Mouse (Mus musculus): Measurements from ENCODE around the gene Fstl4.

- no peak for TF ChIP-seq GATA1 (IDR thresholded peaks at IDR 0.05; ENCODE audit: borderline replicate concordance, low read length)
- no peak for TF ChIP-seq FLI1 (IDR thresholded peaks at IDR 0.05; ENCODE audit: low read length)
These were observed 34.5 kb upstream of the Fstl4 start for GRCm38 (mm10) chr11:52729890-52730289.

Measured in megakaryocyte, embryonic 14.5 days (primary cell).